Mouse (Mus musculus) testis, adult 2 months (tissue): ENCODE results near the gene Sgsm3.

Experiments
- CTCF ChIP-seq: fragments of 200-500 bp; IDR thresholded peaks from 2 replicates; pipeline ENCODE4 v1.5.1; 2012; ENCODE audit warnings: low read depth, mild to moderate bottlenecking, inconsistent platforms, low read length, moderate library complexity; ENCODE audit not compliant: control insufficient read depth, insufficient read depth, insufficient replicate concordance
- POLR2A ChIP-seq: fragments of 200-500 bp; IDR thresholded peaks from 2 replicates; pipeline ENCODE4 v1.6.1; 2012; ENCODE audit warnings: low read depth, mild to moderate bottlenecking, inconsistent platforms, low read length, moderate library complexity; ENCODE audit not compliant: control insufficient read depth

GRCm38 (mm10) chr15:80931345-80931960 is 46.1 kb upstream of the Sgsm3 start:
- TF ChIP-seq CTCF (no peak), POLR2A (no peak)
